Mouse (Mus musculus) intestine, postnatal 0 days (tissue): ENCODE results near the gene Fgfr2. TPM values are rescaled to one million over a fixed set of nuclear protein-coding genes. Genes with fewer than 3 reads are reported as not detected.

Experiments used
- ATAC-seq: fragments of 200-750 bp; cut with Nextera tagmentation; 2 replicates; pipeline ENCODE4 v1.8.0; 2017; ENCODE audit warnings: mild to moderate bottlenecking, moderate TSS enrichment, moderate library complexity
- H3K27ac ChIP-seq: fragments of 300-500 bp; sonication (generic); 2 replicates; pipeline ENCODE4 v1.5.1; 2014; ENCODE audit warnings: mild to moderate bottlenecking, low read depth, low read length, moderate library complexity
- H3K27me3 ChIP-seq: fragments of 300-500 bp; sonication (generic); replicated peaks from 2 replicates; pipeline ENCODE4 v1.6.1; 2014; ENCODE audit warnings: low read length, mixed read lengths; ENCODE audit not compliant: control insufficient read depth, insufficient read depth
- H3K36me3 ChIP-seq: fragments of 300-500 bp; sonication (generic); 2 replicates; pipeline ENCODE4 v1.6.1; 2014; ENCODE audit warnings: mild to moderate bottlenecking, moderate library complexity; ENCODE audit not compliant: control insufficient read depth, insufficient read depth
- H3K4me1 ChIP-seq: fragments of 300-500 bp; sonication (generic); replicated peaks from 2 replicates; pipeline ENCODE4 v1.6.1; 2014; ENCODE audit warnings: antibody characterized with exemption, low read length, mixed read lengths; ENCODE audit not compliant: control insufficient read depth, insufficient read depth
- H3K4me2 ChIP-seq: fragments of 300-500 bp; sonication (generic); replicated peaks from 2 replicates; pipeline ENCODE4 v1.6.1; 2014; ENCODE audit warnings: low read depth, mild to moderate bottlenecking, moderate library complexity
- H3K4me3 ChIP-seq: fragments of 300-500 bp; sonication (generic); 2 replicates; pipeline ENCODE4 v1.5.1; 2014; ENCODE audit warnings: low read depth, low read length
- H3K9ac ChIP-seq: fragments of 300-500 bp; sonication (generic); 2 replicates; pipeline ENCODE4 v1.6.1; 2014; ENCODE audit warnings: mild to moderate bottlenecking, low read depth, low read length
- H3K9me3 ChIP-seq: fragments of 300-500 bp; sonication (generic); 2 replicates; pipeline ENCODE4 v1.6.1; 2016; ENCODE audit warnings: mixed run types; ENCODE audit not compliant: control insufficient read depth
- CTCF ChIP-seq: sonication (generic); IDR thresholded peaks from 2 replicates; pipeline ENCODE4 v1.5.1; 2016; ENCODE audit warnings: low read depth, mild to moderate bottlenecking, control low read depth, antibody characterized with exemption, moderate library complexity
- WGBS: fragments of 180-500 bp; shearing (Covaris S2); extraction: QIAGEN DNeasy Blood & Tissue Kit; methylation state at CpG from one replicate; pipeline ENCODE4 v1.1.7; 2014; 5-methylcytosine and 5-hydroxymethylcytosine counted together
- polyA plus RNA-seq: library from polyadenylated mRNA; unstranded; fragments of >200 nt; fragmentation: Nextera tagmentation; extraction: Ambion mirVana; gene quantifications from 2 replicates; pipeline ENCODE4 v1.2.1, GENCODE M21; 2015

Fgfr2 gene
- polyA plus RNA-seq, 1 experiment from 2014 or later: 29.5 TPM

GRCm38 (mm10) chr7:132853946-132854345 lies 269.2 kb downstream of the Fgfr2 start:
- TF ChIP-seq CTCF: no peak
- ATAC-seq: no peak
- H3K4me1 ChIP-seq: no peaks in the 10 kb centered on the region; the same call in 1 of the 2 replicates
- 67% methylated on average over 4 of the region's 4 CpGs for WGBS
- H3K27me3 ChIP-seq: no peaks in the 10 kb centered on the region
- H3K36me3 ChIP-seq: peaks cover 10% of the 10 kb centered on the region; the same call in 1 of the 2 replicates
- H3K9ac ChIP-seq: no peak overlapping the region
- H3K9me3 ChIP-seq: no peaks in the 10 kb centered on the region
- H3K4me3 ChIP-seq: no peak overlapping the region
- H3K27ac ChIP-seq: no peak overlapping the region
- no peak overlapping the region for H3K4me2 ChIP-seq

GRCm38 (mm10) chr7:132853361-132853760 lies 269.8 kb downstream of the Fgfr2 start:
- 77% methylated on average over 6 of the region's 6 CpGs for WGBS
- Histone ChIP-seq H3K36me3 (peaks cover 12% of the 10 kb centered on the region; the same call in 1 of the 2 replicates), H3K27ac (no peak overlapping the region), H3K4me1 (no peaks in the 10 kb centered on the region), H3K9me3 (no peaks in the 10 kb centered on the region), H3K9ac (no peak overlapping the region), H3K27me3 (no peaks in the 10 kb centered on the region), H3K4me3 (no peak overlapping the region), H3K4me2 (no peak overlapping the region)
- ATAC-seq: no peak
- no peak for TF ChIP-seq CTCF

- peak; percentile 93 for ATAC-seq
- WGBS: 1% methylated on average over 37 of the region's 37 CpGs
- Histone ChIP-seq H3K27me3 (no peaks in the 10 kb centered on the region), H3K4me3 (peak within 1 kb of the TSS; percentile 73), H3K9ac (peak within 1 kb of the TSS; percentile 88), H3K4me2 (peak within 1 kb of the TSS; percentile 68), H3K9me3 (no peaks in the 10 kb centered on the region), H3K27ac (peak within 1 kb of the TSS; percentile 95), H3K4me1 (no peaks in the 10 kb centered on the region), H3K36me3 (peaks cover 15% of the 10 kb centered on the region; the same call in 1 of the 2 replicates)
- peak; percentile 66 for TF ChIP-seq CTCF
These were observed 270.8 kb downstream of the Fgfr2 start, which contains the start of gene Eef1akmt2 for GRCm38 (mm10) chr7:132852173-132852844. Eef1akmt2 (minus strand) TSS chr7:132852673.

- 96% methylated on average over 3 of the region's 3 CpGs for WGBS
- H3K27me3 ChIP-seq: no peaks in the 10 kb centered on the region
These were observed 280.0 kb downstream of the Fgfr2 start for GRCm38 (mm10) chr7:132843152-132843551.

GRCm38 (mm10) chr7:132842455-132842854 lies 280.7 kb downstream of the Fgfr2 start:
- 100% methylated on average over 1 of the region's 1 CpGs for WGBS
- no peak for TF ChIP-seq CTCF
- no peak overlapping the region for H3K4me2 ChIP-seq
- H3K27me3 ChIP-seq: no peaks in the 10 kb centered on the region
- no peak overlapping the region for H3K4me3 ChIP-seq
- no peak overlapping the region for H3K9ac ChIP-seq
- no peaks in the 10 kb centered on the region for H3K4me1 ChIP-seq
- no peak overlapping the region for H3K27ac ChIP-seq
- H3K36me3 ChIP-seq: peaks cover 2% of the 10 kb centered on the region; the same call in 1 of the 2 replicates
- no peaks in the 10 kb centered on the region for H3K9me3 ChIP-seq
- no peak for ATAC-seq

More at GRCm38 (mm10) chr7:132843152-132843551, 280.0 kb downstream of the Fgfr2 start:
- ATAC-seq: no peak
- H3K36me3 ChIP-seq: peaks cover 3% of the 10 kb centered on the region; the same call in 1 of the 2 replicates
- no peak overlapping the region for H3K4me2 ChIP-seq
- H3K4me3 ChIP-seq: no peak overlapping the region
- H3K9me3 ChIP-seq: no peaks in the 10 kb centered on the region
- no peaks in the 10 kb centered on the region for H3K4me1 ChIP-seq
- TF ChIP-seq CTCF: no peak
- H3K27ac ChIP-seq: no peak overlapping the region
- no peak overlapping the region for H3K9ac ChIP-seq

- Histone ChIP-seq H3K4me1 (no peaks in the 10 kb centered on the region), H3K4me3 (no peak overlapping the region), H3K27ac (no peak overlapping the region), H3K4me2 (no peak overlapping the region), H3K27me3 (no peaks in the 10 kb centered on the region), H3K9me3 (no peaks in the 10 kb centered on the region), H3K9ac (no peak overlapping the region), H3K36me3 (peaks cover 2% of the 10 kb centered on the region; the same call in 1 of the 2 replicates)
- TF ChIP-seq CTCF: no peak
- no peak for ATAC-seq
- 75% methylated on average over 5 of the region's 5 CpGs for WGBS
These were observed 281.9 kb downstream of the Fgfr2 start for GRCm38 (mm10) chr7:132841287-132841686.
